Mouse (Mus musculus) cerebellum, adult 11 months (tissue): ENCODE results near the gene Pkd1.

ENCODE experiments used
- DNase-seq: peaks from one replicate; pipeline ENCODE4 v3.0.0; 2022

The Pkd1 gene

DNA sequence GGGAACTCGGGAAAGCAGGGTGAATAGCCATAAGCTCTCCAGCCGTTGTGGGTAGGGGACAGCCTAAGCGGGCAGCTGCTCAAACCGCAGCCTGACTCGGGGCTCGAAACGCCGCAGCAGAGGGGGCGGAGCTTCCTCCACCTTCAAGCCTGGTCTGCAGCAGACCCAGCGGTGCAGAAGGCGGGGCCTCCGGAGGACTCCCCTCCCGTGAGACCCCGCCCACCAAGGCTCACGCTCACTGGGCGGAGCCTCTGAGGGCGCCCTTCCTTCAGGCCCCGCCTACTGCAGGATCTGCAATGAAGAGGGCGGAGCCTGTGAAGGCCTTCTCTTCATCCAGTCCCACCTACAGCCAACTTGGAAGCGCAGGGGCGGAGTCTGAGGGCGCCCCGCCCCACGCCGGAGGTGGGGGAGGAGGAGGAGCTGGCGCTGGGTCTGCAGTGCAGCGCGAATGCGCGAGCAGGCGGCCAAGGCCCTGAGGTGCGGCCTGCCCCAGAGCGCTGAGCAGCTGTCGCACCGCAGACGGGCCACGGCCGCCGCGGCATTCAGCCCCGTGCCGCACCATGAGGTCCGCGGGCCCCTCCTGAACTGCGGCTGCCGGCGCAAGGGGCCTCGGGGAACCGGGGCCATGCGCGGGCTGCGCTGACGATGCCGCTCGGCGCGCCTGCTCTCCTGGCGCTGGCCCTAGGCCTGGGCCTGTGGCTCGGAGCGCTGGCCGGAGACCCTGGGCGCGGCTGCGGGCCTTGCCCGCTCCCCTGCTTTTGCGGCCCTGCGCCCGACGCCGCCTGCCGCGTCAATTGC is at the start of gene Pkd1:
Pkd1 (plus strand) TSS at position 217 of the 798 bp plus-strand sequence.
- peak; percentile 99 for DNase-seq

DNA sequence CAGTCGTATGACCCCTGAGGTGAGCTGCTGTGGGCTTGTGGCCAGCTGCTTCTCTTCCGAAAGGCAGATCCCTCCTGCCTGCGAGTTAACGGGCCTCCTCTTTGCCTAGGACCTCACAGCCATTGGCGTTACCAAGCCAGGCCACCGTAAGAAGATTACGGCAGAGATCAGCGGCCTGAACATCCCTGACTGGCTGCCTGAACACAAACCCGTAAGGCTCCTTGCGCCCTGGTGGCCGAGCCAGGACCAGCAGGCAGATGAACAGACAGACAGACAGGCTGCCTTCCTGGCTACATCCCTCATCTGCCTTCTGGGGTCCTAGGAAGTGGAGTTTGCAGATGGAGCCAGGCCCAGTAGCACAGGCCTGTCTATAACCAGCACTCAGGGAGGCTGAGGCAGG is 47.4 kb upstream of the Pkd1 start:
- DNase-seq, result no peak

DNA sequence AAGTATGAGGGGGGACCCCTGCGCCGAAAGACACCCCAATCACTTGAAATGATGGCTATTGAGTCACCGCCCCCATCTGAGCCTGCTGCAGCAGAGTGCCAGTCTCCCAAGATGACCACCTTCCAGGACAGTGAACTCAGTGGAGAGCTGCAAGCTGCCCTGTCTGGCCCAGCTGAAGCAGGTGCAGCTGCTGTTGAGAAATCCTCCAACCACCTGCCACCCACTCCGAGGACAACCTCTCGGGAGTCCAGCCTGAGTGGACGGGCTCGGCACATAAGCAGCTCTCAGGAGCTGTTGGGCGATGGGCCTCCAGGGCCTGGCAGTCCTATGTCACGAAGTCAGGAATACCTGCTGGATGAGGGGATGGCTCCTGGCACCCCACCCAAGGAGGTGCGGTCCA is 45.5 kb upstream of the Pkd1 start:
- no peak for DNase-seq

DNA sequence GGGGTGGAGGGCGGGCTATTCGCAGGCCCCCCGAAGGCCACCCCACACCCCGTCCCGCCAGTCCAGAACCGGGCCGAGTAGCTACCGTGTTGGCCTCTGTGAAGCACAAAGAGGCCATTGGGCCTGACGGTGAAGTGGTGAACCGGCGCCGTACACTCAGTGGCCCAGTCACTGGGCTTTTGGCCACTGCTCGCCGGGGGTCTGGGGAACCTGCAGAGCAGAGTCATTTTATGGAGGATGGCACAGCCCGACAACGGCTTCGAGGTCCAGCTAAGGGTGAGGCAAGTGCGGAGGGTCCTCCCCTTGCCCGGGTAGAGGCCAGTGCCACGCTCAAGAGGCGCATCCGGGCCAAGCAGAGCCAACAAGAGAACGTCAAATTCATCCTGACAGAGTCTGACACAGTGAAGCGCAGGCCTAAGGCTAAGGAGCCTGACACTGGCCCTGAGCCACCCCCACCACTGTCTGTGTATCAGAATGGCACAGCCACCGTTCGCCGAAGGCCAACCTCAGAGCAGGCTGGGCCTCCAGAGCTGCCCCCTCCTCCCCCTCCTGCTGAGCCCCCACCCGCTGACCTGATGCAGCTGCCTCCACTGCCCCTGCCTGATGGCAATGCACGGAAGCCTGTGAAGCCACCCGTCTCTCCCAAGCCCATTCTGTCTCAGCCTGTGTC is 44.2 kb upstream of the Pkd1 start:
- no peak for DNase-seq

DNA sequence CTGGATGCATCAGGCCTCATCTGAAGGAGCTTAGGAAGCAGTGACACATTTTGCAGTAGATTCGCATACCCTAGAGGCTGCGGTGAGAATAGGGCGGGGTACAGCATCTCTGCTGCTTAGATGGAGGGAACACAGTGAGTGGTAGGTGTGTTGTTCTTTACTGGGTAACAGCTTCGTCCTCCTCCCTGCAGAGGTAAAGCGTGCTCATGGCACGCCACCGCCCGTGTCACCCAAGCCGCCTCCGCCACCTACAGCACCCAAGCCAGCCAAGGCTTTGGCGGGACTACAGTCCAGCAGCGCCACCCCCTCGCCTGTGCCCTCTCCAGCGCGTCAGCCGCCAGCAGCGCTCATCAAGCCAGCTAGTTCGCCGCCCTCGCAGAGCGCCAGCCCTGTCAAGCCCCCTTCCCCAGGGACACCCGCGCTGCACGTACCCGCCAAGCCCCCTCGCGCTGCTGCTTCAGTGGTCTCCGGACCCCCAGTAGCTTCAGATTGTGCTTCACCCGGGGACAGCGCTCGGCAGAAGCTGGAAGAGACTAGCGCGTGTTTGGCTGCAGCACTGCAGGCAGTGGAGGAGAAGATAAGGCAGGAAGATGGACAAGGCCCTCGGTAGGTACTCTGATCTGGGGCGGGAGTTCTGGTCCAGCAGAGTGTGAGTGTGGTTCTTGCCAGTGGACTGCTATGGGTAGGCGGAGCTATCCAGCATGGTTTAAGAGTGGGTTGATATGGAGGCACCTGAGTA is 43.1 kb upstream of the Pkd1 start:
- peak; percentile 53 for DNase-seq

DNA sequence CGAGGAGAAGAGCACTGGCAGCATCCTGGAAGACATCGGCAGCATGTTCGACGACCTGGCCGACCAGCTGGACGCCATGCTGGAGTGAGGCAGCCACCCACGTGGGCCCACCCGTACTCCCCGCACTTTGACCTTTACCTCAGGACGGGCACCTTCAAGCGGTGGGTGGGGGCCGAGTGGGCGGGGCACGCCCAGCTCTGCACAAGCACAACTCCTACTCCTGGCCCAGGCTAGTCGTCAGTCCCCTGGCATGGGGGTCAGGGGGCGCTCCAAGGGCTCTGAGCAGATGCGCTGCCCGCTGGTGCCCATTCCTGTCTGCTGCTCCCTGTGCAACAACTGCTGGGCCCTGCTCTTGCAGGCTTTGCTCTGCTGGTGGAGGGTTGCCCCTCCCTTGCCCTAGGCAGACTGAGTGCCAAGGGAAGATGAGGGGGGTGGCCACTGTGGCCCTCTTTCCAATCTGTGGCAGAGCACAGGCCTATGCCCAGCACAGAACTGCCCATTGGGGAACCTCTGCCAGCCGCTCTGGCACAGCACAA is 42.4 kb upstream of the Pkd1 start:
- DNase-seq, result no peak

DNA sequence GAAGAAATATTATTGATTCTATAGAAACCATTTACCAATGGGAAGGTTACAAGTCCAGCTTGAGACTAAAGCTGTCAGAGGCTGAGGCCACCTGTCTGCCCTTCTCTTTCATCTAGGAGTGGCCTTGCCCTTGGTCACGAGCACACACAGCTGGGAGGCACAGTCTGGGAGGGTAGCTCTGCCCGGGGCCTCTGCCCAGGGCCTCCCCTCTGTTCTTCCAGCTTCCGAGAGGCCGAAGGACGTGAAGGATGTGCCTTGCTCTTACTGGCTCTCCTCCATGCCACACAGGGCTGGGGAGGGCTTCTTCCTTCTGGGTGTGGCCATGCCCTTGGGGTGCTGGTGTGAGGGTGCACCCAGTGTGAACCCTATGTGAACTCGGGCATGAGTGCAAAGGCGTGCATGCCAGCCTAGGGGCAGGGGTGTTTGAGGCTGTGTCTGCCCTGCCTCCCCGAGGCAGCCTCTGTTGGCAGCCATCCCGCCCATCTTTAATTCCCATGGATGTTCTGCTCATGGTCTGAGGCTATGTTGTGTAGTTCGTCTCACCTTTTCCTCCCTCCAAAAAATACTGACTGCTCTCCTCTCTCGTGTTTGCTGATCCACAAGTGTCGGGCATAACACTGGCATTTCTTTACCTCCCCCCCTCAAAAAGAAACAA is 41.7 kb upstream of the Pkd1 start:
- DNase-seq, result no peak

DNA sequence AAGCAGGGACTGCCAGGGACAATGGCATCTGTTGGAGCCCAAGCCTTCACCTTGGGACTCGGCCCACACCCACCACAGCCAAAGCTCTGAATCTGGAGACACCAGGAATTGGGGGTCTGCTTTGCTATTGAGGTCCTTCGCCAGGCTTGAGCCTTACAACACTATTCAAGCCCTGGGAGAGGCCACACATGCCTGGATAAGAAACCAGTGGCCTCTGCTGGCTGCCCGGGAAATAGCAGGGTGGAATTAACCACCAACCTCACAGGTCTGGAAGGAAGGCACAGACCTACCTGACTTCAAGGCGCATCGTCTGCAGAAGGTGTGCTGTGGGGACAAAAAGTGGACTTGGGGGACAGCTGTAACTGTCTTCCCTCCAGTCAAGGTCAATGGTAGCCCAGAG is 36.0 kb upstream of the Pkd1 start:
- no peak for DNase-seq

DNA sequence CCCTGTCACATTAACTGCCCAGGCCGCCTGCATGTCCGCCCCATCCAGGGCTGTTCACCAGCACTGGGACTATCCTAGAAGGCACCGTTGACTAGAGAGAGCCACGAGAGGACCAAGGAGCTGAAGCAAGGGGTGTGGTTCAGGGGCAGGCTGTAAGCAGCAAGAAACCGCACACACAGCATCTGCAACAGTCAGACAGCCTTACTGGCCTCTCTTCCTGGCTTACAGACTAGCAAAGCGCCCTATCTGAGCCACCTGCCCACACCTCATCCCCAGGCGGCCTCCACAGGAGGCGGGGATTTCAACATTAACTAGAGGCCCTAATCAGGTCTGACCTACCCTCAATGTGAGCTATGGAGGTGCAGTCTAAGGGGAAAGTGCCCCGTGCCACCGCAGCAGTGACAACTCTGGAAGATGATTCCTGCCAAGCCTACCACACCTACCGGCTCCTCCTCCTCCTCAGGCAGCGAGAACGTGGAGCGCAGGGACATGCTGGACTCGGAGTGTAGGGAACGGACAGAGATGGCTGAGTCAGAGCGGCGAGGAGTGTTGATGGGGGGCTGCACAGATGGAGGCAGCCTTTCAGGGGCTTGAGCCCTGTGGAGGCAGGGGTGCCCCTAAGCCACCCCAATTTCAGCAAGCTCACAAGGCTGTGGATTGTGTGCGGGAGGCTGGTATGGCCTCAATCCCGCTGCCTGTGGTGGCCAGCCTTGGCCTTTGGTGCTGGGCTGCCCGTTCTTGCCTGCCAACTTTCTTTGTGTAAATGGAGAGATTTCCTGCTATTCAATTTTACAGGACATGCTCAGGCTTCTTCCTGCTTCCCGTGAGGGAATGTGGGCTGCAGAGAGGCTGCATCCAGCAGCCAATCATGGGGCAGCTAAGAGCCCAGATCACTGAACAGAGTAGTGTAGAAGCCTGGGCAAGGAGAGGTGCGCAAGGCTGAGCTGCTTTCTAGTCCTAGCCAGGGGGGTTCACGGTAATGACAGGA is 35.1 kb upstream of the Pkd1 start:
- no peak for DNase-seq

DNA sequence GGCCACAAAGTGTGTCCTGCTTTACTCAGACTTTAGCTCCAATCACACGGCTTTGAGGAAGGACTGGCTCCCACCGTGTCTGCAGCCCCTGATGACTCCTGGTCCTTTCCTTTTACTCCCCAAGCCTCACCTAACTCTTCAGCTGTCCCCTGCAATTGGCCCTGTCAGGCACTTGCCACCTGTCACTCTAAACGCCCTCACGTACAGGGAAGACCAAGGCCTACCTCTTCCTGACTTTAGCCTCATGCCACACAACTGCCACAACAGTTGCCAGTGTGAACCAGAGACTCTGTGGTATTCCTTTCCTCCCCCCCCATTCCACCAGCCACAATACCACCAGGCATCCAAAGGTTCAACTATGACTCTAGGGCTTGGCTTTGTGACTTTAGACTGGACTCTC is 29.2 kb upstream of the Pkd1 start:
- no peak for DNase-seq

DNA sequence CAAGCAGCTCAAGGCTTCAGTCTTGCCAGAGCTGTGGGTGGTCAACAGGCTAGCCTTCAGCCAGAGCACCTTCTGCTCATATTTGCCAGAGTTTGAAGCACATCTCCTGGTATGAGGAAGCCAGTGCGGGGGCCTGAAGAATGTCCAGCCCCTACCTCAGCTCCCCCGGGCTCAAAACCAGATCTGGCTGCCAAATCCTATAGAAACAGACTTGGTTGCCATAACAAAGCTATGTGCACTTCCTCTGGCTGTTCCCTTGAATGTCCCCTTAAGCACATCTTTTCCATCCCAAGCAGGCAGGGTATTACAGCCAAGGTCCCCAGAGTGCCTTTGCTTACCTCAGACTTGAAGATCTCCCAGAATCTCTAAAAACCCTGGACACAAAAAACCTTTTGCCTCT is 24.9 kb upstream of the Pkd1 start:
- DNase-seq, result no peak

DNA sequence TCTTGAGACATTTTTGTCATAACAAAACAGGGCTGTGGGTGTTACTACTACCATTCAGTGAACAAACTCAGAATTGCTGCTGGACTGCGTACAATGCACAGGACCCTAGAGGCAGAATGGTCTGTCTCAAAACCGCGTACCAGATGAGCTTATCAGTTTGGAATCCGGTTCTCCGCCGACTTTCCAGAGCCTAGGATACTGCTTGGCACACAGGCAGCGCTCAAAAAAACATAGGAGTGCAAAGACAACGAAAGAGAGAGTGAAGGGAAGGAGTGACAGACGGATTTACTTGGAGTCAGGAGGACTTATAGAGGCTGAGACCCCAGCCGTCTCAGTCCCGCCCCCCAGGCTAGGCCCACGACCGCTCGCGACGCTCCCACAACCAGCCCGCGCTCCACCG is 22.3 kb upstream of the Pkd1 start:
- no peak for DNase-seq

DNA sequence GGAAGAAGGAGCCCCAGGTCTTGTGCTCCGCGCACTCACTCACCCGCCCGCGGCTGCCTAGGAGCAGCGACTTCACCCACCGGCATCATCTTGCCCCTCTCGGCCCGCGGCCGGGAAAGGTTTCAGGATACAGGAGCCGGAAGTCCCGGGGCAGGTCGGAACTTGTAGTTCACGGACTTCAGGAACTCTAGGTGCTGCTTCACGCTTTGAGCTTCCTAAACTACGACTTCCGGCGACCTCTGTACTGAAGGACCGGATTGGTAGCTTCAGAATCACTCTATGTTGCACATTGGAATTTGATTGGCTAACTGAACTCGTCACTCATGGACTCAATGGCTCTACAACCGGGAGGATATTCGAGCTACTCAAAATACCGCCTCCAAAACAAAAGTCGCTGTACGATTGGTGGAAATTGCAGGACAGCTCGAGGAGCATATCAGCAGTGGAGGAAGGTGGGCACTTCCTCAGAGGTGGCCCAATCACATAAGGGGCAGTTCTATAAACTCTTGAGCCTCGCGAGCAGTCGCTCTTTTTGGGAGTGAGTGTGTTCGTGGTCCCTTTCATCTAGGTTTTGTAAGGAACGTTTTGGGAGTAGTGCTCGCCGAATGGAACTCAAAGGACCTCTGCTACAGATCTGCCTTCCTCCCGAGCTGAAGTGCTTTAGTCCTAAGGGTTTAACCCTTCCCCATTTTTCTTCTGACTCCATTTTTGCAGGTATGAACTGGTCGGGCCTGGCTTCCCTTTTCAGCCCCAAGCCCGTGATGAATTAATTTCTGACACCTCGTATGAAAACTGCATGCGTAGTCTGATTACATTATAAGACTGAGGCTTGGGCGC is 21.7 kb upstream of the Pkd1 start, which contains the start of gene Traf7:
Traf7 (minus strand) TSS at position 216 of the 837 bp plus-strand sequence.
- DNase-seq, result peak; percentile 89

DNA sequence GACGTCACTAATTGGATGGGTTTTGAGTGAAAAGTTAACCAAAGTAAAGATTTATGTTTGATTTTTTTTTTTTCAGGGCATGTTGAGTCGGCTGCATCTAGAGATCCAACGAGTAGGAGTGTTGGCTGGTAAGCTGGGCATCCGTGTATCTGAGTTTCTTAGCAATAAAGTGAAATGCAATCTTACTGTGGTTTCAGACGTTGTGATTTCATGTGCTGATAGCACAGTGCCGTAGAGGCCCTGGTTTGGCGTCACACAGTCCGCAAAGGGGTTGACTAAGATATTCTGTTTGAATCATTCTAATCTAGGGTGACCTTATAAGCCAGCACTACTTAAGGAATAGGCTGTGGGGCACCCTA is 21.1 kb upstream of the Pkd1 start:
- no peak for DNase-seq

DNA sequence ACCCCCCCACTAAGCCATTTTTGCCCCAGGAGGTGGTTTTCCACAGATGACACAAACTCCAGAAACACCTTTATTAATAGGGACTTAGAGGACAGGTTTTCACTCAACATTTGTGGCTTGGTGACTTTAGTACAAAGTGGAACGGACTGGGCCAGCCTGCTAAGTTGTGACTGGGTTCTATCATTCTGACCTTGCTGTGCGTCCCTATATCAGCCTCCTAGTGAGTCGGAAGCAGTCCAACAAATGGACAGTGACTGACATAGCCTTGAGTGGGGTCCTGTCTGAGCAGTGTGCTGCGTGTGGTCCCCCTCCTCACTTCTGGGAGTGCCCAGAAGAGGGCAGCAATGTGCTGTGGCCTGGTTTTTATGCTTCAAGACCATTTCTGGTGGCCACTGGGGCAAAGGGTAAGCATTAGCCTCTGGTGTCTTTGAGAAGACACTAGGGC is 20.6 kb upstream of the Pkd1 start:
- DNase-seq, result peak; percentile 58

DNA sequence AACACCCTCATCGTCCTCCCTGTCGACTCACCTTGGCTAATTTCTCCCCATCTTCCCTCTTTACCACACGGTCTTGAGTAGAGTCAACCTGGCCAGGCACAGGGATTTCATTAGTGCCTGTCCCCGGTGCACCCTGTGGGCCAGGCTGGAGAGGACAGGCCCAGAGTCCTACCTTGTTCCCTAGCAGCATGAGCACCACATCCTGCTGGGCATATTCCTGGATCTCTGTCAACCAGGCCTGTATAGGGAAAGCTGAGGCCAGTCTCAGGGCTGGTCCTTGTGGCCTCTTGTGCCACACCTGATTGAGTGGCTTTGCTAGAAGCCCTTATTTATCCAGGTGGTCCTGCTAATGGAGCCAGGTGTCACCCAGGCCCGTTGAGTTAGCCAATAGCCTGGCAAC is 19.8 kb upstream of the Pkd1 start:
- no peak for DNase-seq

DNA sequence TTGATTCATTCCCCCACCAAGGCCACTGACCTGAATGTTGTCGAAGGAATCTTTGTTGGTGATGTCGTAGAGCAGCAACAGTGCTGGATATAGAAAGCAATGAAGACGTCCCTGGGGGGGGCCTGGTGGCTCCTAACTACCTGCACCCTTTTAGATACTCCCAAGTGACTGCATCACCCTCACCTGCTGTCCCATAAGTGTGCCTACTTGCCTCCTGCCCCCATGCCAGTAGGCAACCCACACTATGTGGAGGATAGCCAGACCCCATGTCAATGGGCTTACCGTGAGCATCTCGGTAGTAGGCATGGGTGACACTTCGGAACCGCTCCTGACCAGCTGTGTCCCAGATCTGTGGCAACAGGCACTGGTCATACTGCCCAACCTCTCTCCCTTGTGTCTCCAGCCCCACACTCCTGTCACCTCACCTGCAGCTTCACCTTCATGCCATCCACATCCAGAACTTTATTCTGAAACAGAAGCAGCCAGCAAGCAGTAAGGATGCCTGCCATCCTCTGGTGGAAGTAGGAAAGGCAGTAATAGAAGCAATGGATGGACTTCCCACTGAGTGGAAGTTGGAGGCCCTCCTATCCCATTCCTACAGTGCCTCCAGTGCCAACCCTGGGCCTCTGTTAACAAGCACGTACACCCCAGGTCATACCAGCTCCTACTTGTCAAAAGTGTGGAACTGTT is 19.1 kb upstream of the Pkd1 start:
- DNase-seq, result no peak

DNA sequence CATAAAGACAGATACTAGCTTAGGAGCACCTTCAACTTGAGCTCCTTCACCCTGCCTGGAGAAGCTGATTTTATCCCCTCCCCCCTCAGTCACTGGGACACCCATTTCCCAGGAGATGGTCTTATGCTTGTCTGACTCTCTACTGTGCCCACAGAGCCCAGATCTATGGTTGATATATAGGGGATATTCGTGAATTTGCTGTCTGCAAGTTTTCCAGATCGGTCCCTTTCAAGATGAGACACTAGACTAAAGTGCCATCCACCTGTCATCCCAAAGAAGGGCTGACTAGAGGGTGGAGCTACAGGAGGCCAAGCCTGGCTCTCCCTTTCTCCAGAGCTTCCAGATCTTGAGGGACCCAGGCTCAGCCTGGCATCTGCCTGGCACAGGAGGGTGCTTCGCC is 18.6 kb upstream of the Pkd1 start:
- DNase-seq, result no peak

DNA sequence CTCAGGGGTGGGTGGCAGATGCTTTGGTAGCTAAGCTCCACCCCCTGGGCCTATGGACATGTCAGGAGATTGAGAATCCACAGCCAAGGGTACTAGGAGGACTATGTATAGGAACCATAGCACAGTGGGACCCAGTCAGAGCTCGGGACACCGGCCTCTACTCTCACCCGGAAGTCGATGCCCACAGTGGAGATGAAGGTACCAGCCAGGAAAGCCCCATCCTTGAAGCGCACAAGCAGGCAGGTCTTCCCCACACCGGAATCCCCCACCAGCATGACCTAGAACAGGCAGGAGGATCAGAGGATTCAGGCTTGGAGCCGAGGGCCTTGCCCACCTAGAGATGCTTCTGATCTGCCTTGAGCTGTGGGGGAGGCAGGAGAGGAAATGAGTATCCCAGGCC is 17.6 kb upstream of the Pkd1 start:
- DNase-seq, result no peak
